In genomic region chr7:131306733-131307132, GRCm38 (mm10) we compare ENCODE assay signal across 28 mouse cellular contexts. TPM values are rescaled to one million over a fixed set of nuclear protein-coding genes. Genes with fewer than 3 reads are reported as not detected.
DNase-seq lines count a peak whose midpoint lies in the region; ATAC-seq and TF ChIP-seq lines count a peak whose summit lies in the region.
"Had no signal": no experiment of that assay in that cellular context is flagged by ENCODE, and none has a peak within 500 bp of the region (broad histone marks: within the 10 kb centered on the region; RNA-seq: fewer than 3 reads in every experiment).

No protein-coding gene starts in this region.

- WGBS in lung, postnatal 0 days = 54% methylated on average over 5 of the region's 5 CpGs
- 60% methylated on average over 5 of the region's 5 CpGs for WGBS in lung, adult 2 months

- no peak for TF ChIP-seq POLR2A in lung, adult 2 months (IDR thresholded peaks at IDR 0.05; ENCODE audit: borderline replicate concordance, extremely low read depth, low read depth, low read length)

- H3K27me3 ChIP-seq in lung, postnatal 0 days (replicated peaks; ENCODE audit: insufficient read depth, low read length) = no peaks in the 10 kb centered on the region
- no peaks in the 10 kb centered on the region for H3K27me3 ChIP-seq in megakaryocyte, embryonic 14.5 days (replicated peaks)
- H3K27me3 ChIP-seq: Patski had no signal

- no peak for TF ChIP-seq CTCF in lung, postnatal 0 days (IDR thresholded peaks at IDR 0.05)
- no peak for TF ChIP-seq CTCF in lung, adult 2 months (IDR thresholded peaks at IDR 0.05; ENCODE audit: insufficient read depth, low read length)

- no peak overlapping the region for H3K4me3 ChIP-seq in lung, postnatal 0 days (ENCODE audit: low read depth, low read length)
- H3K4me3 ChIP-seq in lung, adult 2 months (replicated peaks; ENCODE audit: extremely low read depth, low read depth, low read length) = no peak overlapping the region
- H3K4me3 ChIP-seq in megakaryocyte, embryonic 14.5 days (replicated peaks) = peak overlapping the region; percentile 12

- H3K9ac ChIP-seq in lung, postnatal 0 days (replicated peaks; ENCODE audit: low read depth) = no peak overlapping the region

- peak; percentile 53; the same call in 1 of the 2 replicates for ATAC-seq in lung, postnatal 0 days
- ATAC-seq in megakaryocyte, adult 5-6 weeks (ENCODE audit: poor library complexity, severe bottlenecking) = no peak
- ATAC-seq: activated CD4-positive, CD25-positive, alpha-beta regulatory T cell, adult 4 months; CD4-positive, CD25-positive, alpha-beta regulatory T cell, adult 4 months; Patski had no signal

- peak; percentile 99 for TF ChIP-seq EP300 in lung, postnatal 0 days (IDR thresholded peaks at IDR 0.05)

- H3K36me3 ChIP-seq in lung, postnatal 0 days (ENCODE audit: insufficient read depth, low read length) = no peaks in the 10 kb centered on the region
- no peaks in the 10 kb centered on the region for H3K36me3 ChIP-seq in megakaryocyte, embryonic 14.5 days (replicated peaks; ENCODE audit: low read length)
- H3K36me3 ChIP-seq: G1E had no signal

- H3K4me1 ChIP-seq in lung, postnatal 0 days (ENCODE audit: insufficient read depth, low read depth, low read length) = no peaks in the 10 kb centered on the region
- H3K4me1 ChIP-seq in lung, adult 2 months (ENCODE audit: control insufficient read depth, insufficient read depth, low read length) = no peaks in the 10 kb centered on the region
- H3K4me1 ChIP-seq in megakaryocyte, embryonic 14.5 days = no peaks in the 10 kb centered on the region

- no peak overlapping the region for H3K4me2 ChIP-seq in lung, postnatal 0 days (replicated peaks; ENCODE audit: low read depth, low read length)

- H3K9me3 ChIP-seq in lung, postnatal 0 days (ENCODE audit: low read length) = no peaks in the 10 kb centered on the region
- H3K9me3 ChIP-seq in megakaryocyte, embryonic 14.5 days = peaks cover 4% of the 10 kb centered on the region; the same call in 1 of the 2 replicates

- peak; percentile 57 for DNase-seq in lung, postnatal 0 days (ENCODE audit: low spot score)
- DNase-seq in lung, postnatal 4 days = no peak
- peak; percentile 11 for DNase-seq in lung, postnatal 25 days (ENCODE audit: low spot score)
- DNase-seq in lung, adult 2 months = no peak
- DNase-seq in lung, postnatal 36 days = peak; percentile 10
- no peak for DNase-seq in lung, adult 18-20 months
- DNase-seq: adrenal gland, adult 2 months; adrenal gland, adult 8-10 months; adrenal gland, postnatal 10 days; adrenal gland, postnatal 14 days; adrenal gland, postnatal 25 days; adrenal gland, postnatal 36 days; B cell, adult 2 months; cerebellum, adult 11 months; cerebellum, adult 11-12 months had no signal

- H3K27ac ChIP-seq in lung, postnatal 0 days (ENCODE audit: low read length) = no peak overlapping the region

RNA-seq across cellular contexts. Expression of gene Cuzd1, which starts 15.4 kb away (rescaled TPM):
- not detected in 2 replicates for polyA plus RNA-seq in lung, postnatal 0 days (2015; fragmentation: Nextera tagmentation; extraction: Ambion mirVana)
- polyA plus RNA-seq in lung, adult 2 months (2012; rRNA removed) = not detected in 2 replicates
- polyA plus RNA-seq in megakaryocyte, embryonic 14.5 days (2012; ENCODE audit: insufficient read depth, low replicate concordance) = not detected in 2 replicates
- not detected in 2 replicates for total RNA-seq in megakaryocyte, adult 5-6 weeks (2015)
- not detected in 2 replicates for total RNA-seq in megakaryocyte, adult 5-6 weeks (2017)
- total RNA-seq: adrenal gland, adult 18-20 months; adrenal gland, adult 2 months; adrenal gland, adult 8-10 months; adrenal gland, postnatal 10 days; adrenal gland, postnatal 14 days; adrenal gland, postnatal 25 days; adrenal gland, postnatal 36 days; CH12.LX; MEL had no signal
- polyA plus RNA-seq: activated CD4-positive, CD25-positive, alpha-beta regulatory T cell, adult 4 months; adrenal gland, adult 2 months; C2C12; CD4-positive, CD25-positive, alpha-beta regulatory T cell, adult 4 months; G1E; Patski had no signal

RNA-seq across cellular contexts. Expression of gene Fam24b, which starts 22.6 kb away (rescaled TPM):
- polyA plus RNA-seq in lung, postnatal 0 days (2015; fragmentation: Nextera tagmentation; extraction: Ambion mirVana) = not detected in 2 replicates
- 0.62 TPM in 1 of 2 replicates, not detected in the other for polyA plus RNA-seq in lung, adult 2 months (2012; rRNA removed)
- not detected in 2 replicates for polyA plus RNA-seq in megakaryocyte, embryonic 14.5 days (2012; ENCODE audit: insufficient read depth, low replicate concordance)
- not detected in 2 replicates for total RNA-seq in megakaryocyte, adult 5-6 weeks (2015)
- not detected in 2 replicates for total RNA-seq in megakaryocyte, adult 5-6 weeks (2017)
- total RNA-seq: adrenal gland, adult 18-20 months; adrenal gland, adult 2 months; adrenal gland, adult 8-10 months; adrenal gland, postnatal 10 days; adrenal gland, postnatal 14 days; adrenal gland, postnatal 25 days; adrenal gland, postnatal 36 days; ES-E14; G1E; MEL had no signal
- polyA plus RNA-seq: activated CD4-positive, CD25-positive, alpha-beta regulatory T cell, adult 4 months; adrenal gland, adult 2 months; brain, embryonic 14.5 days; CD4-positive, CD25-positive, alpha-beta regulatory T cell, adult 4 months; G1E had no signal

RNA-seq across cellular contexts. Expression of gene Fam24a, which starts 26.9 kb away (rescaled TPM):
- polyA plus RNA-seq in lung, postnatal 0 days (2015; fragmentation: Nextera tagmentation; extraction: Ambion mirVana) = not detected in 2 replicates
- not detected in 2 replicates for polyA plus RNA-seq in lung, adult 2 months (2012; rRNA removed)
- not detected in 2 replicates for polyA plus RNA-seq in megakaryocyte, embryonic 14.5 days (2012; ENCODE audit: insufficient read depth, low replicate concordance)
- not detected in 2 replicates for total RNA-seq in megakaryocyte, adult 5-6 weeks (2015)
- not detected in 2 replicates for total RNA-seq in megakaryocyte, adult 5-6 weeks (2017)
- total RNA-seq: adrenal gland, adult 18-20 months; adrenal gland, adult 2 months; adrenal gland, adult 8-10 months; adrenal gland, postnatal 10 days; adrenal gland, postnatal 14 days; adrenal gland, postnatal 25 days; adrenal gland, postnatal 36 days; adrenal gland, postnatal 4 days; CH12.LX; ES-E14; G1E; MEL had no signal
- polyA plus RNA-seq: activated CD4-positive, CD25-positive, alpha-beta regulatory T cell, adult 4 months; adrenal gland, adult 2 months; brain, embryonic 14.5 days; C2C12; CD4-positive, CD25-positive, alpha-beta regulatory T cell, adult 4 months; G1E; Patski had no signal

RNA-seq across cellular contexts. Expression of gene 2310057M21Rik, which starts 55.8 kb away (rescaled TPM):
- 10.7 and 12.5 TPM in 2 replicates for polyA plus RNA-seq in lung, postnatal 0 days (2015; fragmentation: Nextera tagmentation; extraction: Ambion mirVana)
- 4.0 and 5.2 TPM in 2 replicates for polyA plus RNA-seq in lung, adult 2 months (2012; rRNA removed)
- 3.2 and 15.5 TPM in 2 replicates for polyA plus RNA-seq in megakaryocyte, embryonic 14.5 days (2012; ENCODE audit: insufficient read depth, low replicate concordance)
- 6.3 and 9.4 TPM in 2 replicates for total RNA-seq in megakaryocyte, adult 5-6 weeks (2015)
- 2.8 and 3.3 TPM in 2 replicates for total RNA-seq in megakaryocyte, adult 5-6 weeks (2017)

Comparison
In these comparisons a context has a peak if more than half of its experiments do, and no peak if none do; other contexts are left out.
1. DNase-seq: peak in lung, postnatal 0 days (single experiment), lung, postnatal 25 days (single experiment) and lung, postnatal 36 days (single experiment); none in lung, postnatal 4 days (0 of 2), lung, adult 2 months (single experiment) and lung, adult 18-20 months (0 of 2).